Mouse (Mus musculus) bone marrow macrophage, adult 2 months (primary cell): ENCODE measurements around the gene Gimap4. TPM values are rescaled to one million over a fixed set of nuclear protein-coding genes. Genes with fewer than 3 reads are reported as not detected.

Experiments used
- H3K27ac ChIP-seq: 2 replicates; pipeline ENCODE4 v1.5.1; 2012; ENCODE audit warnings: low read depth, low read length; ENCODE audit not compliant: insufficient read depth
- H3K4me1 ChIP-seq: 2 replicates; pipeline ENCODE4 v1.6.1; 2012; ENCODE audit warnings: low read length; ENCODE audit not compliant: control insufficient read depth, insufficient read depth
- H3K4me3 ChIP-seq: 2 replicates; pipeline ENCODE4 v1.5.1; 2012; ENCODE audit warnings: mild to moderate bottlenecking, low read length, moderate library complexity; ENCODE audit not compliant: insufficient read depth
- CTCF ChIP-seq: IDR thresholded peaks from 2 replicates; pipeline ENCODE4 v1.5.1; 2012; ENCODE audit warnings: low read depth, mild to moderate bottlenecking, low read length, moderate library complexity
- POLR2A ChIP-seq: IDR thresholded peaks from 2 replicates; pipeline ENCODE4 v1.6.1; 2012; ENCODE audit warnings: mild to moderate bottlenecking, low read depth, low read length, borderline replicate concordance
- polyA plus RNA-seq: library from polyadenylated mRNA; stranded (reverse); fragments of >200 nt; gene quantifications from 2 replicates; pipeline ENCODE4 v1.2.4, GENCODE M21; 2012; ENCODE audit not compliant: missing spikeins, insufficient read depth, insufficient read length

The Gimap4 gene
- polyA plus RNA-seq, 1 experiment, result 0.40 TPM

DNA sequence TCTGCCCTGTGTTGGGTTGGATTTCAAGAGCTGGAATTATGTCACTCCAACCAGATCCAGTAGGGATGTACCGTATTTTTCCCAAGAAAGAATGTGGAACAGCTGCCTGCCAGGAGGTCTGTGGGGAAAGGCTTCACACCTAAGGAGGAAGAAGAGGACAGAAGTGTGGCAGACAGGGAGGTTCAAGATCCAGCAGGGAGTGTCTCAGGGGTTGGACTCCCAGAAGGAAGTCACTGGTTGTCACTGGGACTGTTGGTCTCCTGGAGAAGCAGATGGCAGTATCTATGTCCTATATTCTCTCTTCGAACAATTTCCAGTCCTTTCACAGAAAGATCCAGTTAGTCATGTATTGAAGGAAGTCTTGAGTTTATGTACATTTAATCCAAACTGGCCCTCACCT is 36.7 kb upstream of the Gimap4 start:
- Histone ChIP-seq H3K27ac (no peak overlapping the region), H3K4me1 (no peaks in the 10 kb centered on the region), H3K4me3 (no peak overlapping the region)
- TF ChIP-seq CTCF (no peak), POLR2A (no peak)

DNA sequence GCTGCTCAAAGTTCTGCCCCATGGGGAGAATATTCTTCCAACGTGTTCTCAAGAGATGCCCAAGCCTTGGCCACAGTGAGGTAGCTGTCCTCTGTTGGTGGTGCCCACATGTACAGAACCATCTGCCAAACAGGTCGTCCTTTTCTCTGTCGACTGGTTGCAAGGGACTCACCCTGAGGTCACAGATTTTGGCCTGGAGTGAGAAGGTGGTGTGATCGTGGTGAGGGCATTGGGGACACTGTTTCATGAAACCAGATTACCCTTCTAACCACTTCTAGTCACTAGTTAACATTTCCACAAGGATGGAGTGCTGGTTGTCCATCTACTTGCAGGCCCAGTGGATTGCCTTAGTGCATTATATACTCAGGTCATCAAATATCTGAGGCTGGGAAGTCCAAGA is 35.6 kb upstream of the Gimap4 start:
- TF ChIP-seq CTCF (no peak), POLR2A (no peak)
- Histone ChIP-seq H3K4me1 (no peaks in the 10 kb centered on the region), H3K4me3 (no peak overlapping the region), H3K27ac (no peak overlapping the region)

DNA sequence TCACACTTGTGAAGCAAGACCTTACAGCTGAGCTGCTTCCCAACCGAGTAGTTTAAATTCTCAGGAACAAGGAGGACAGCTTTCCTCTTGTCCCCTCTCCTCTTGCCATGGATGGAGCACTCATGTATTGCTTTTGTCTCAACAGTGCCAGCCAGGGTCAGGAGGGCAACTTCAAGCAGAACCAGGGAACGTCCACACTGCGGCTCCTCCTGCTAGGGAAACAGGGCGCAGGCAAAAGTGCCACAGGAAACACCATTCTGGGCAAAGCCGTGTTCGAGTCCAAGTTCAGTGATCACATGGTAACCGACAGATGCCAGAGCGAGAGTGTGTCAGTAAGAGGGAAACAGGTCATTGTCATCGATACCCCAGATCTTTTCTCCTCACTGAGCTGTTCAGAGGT is 34.3 kb upstream of the Gimap4 start:
- Histone ChIP-seq H3K27ac (no peak overlapping the region), H3K4me1 (no peaks in the 10 kb centered on the region), H3K4me3 (no peak overlapping the region)
- no peak for TF ChIP-seq CTCF
- no peak for TF ChIP-seq POLR2A

DNA sequence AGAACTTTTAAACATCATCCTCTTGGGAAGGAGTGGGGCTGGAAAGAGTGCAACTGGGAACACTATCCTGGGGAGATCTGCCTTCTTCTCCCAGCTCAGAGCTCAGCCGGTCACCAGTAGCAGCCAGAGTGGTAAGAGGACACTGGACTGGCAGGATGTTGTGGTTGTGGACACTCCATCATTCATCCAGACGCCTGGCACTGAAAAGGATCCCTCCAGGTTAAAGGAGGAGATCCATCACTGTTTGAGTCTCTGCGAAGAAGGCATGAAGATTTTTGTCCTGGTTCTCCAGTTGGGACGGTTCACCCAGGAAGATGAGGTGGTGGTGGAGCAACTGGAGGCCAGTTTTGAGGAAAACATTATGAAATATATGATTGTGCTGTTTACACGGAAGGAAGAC is 25.6 kb upstream of the Gimap4 start:
- no peak overlapping the region for H3K27ac ChIP-seq
- TF ChIP-seq POLR2A, result no peak
- no peak for TF ChIP-seq CTCF
- no peak overlapping the region for H3K4me3 ChIP-seq
- no peaks in the 10 kb centered on the region for H3K4me1 ChIP-seq

DNA sequence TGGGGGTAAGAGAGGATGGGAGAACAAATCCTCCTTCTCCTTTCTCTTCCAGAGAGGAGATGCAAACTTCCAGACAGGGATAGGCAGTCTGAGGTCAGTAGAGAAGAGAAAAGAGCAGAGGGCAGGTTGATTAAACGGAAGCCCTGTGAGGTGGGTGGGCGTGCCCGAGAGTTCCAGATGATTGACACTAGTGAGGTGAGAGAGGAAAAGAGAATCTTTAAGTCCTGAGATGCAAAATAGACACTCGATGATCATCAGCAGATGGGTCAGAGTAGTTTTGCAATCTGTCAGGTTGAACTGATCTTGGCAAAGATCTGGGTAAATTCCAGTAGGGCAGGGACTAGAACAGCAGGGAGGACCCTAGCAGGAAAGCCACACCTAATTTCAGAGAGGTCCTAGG is 19.6 kb upstream of the Gimap4 start:
- Histone ChIP-seq H3K4me3 (no peak overlapping the region), H3K4me1 (no peaks in the 10 kb centered on the region), H3K27ac (no peak overlapping the region)
- TF ChIP-seq POLR2A (no peak), CTCF (no peak)

DNA sequence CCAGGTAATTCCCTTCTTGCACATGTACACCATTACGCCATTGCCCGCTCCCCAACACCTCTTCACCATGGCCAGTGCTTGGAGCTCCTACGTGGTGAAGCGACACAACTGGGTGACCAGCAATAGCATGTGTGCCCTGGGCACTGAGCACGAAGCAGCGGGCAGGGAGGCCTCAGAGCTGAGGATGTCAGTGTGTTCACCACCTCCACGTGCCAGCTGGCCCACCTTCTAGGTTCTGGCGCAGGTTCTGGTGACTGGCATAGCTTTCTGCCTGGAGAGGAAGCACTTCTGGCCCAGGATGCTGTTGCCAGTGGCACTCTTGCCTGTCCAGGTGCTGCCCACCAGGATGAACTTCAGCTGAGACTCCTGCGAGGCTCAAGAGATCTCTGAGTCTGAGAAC is 18.9 kb upstream of the Gimap4 start:
- TF ChIP-seq CTCF (no peak), POLR2A (no peak)
- Histone ChIP-seq H3K27ac (no peak overlapping the region), H3K4me3 (no peak overlapping the region), H3K4me1 (no peaks in the 10 kb centered on the region)

DNA sequence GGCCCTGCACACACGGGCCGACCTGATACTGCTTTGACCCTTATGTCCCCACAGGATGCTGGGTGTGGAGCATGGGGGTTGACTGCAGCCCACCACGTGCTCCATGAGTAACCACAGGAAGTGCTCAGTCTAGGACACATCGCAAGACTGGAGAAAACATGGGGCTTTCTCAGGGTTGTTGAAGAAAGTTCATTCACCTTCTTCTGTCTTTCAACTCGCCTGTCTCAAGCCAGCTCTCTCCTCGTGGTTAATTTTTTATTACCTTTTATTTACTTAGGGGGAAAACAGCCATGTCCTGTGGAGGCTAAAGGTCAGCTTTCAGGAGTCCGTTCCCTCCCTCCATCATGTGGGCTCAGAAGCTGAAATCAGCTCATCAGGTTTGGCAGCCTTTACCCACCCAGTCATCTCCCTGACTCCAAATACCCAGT is 18.2 kb upstream of the Gimap4 start:
- TF ChIP-seq CTCF, result no peak
- TF ChIP-seq POLR2A, result no peak
- H3K4me3 ChIP-seq, result no peak overlapping the region
- H3K27ac ChIP-seq, result no peak overlapping the region
- no peaks in the 10 kb centered on the region for H3K4me1 ChIP-seq

DNA sequence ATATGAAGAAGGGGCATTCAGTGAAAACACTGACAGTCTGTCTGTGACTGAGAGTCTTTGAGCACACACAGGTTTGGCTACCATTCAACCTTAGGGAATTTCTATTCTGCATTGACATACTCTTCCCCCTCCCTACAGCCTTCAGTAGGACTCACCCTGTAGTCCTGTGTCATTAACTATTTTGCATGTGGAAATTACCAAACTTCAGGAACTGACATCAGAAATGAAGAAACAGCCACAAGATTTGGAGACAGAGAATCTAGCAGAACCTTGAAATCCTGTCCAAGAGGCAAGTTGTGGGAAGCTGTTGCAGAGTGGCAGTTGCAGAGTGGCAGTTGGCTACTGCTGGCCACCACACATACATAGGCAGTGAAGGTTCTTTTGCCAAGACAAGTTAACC is 16.3 kb upstream of the Gimap4 start:
- no peak for TF ChIP-seq CTCF
- H3K4me1 ChIP-seq, result no peaks in the 10 kb centered on the region

DNA sequence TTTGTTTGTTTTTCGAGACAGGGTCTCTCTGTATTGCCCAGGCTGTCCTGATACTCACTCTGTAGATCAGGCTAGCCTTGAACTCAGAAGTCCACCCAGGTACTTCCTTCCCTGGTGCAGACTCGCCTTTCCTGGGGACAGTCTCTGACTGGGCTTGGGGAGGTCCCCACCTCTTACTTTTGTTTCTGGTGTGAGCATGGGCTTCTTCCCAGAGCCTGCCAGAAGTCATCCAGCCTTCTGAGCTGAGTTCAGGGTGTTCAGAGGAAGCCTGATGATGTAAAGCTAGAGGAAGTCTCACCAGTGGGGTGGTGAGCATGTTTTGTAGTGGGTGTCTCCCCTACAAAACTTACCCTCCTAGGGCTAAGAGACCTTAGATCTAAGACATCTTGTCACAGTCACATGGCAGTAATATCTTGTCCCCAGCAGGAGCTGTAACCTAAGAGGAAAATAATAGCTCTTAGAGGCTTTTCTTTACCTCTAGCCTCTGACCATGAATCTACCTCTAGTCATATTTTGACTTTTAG is 14.8 kb upstream of the Gimap4 start:
- Histone ChIP-seq H3K4me1 (no peaks in the 10 kb centered on the region), H3K27ac (no peak overlapping the region), H3K4me3 (no peak overlapping the region)
- TF ChIP-seq CTCF (no peak), POLR2A (no peak)

More for the DNA sequence above, 16.3 kb upstream of the Gimap4 start:
- Histone ChIP-seq H3K4me3 (no peak overlapping the region), H3K27ac (no peak overlapping the region)

DNA sequence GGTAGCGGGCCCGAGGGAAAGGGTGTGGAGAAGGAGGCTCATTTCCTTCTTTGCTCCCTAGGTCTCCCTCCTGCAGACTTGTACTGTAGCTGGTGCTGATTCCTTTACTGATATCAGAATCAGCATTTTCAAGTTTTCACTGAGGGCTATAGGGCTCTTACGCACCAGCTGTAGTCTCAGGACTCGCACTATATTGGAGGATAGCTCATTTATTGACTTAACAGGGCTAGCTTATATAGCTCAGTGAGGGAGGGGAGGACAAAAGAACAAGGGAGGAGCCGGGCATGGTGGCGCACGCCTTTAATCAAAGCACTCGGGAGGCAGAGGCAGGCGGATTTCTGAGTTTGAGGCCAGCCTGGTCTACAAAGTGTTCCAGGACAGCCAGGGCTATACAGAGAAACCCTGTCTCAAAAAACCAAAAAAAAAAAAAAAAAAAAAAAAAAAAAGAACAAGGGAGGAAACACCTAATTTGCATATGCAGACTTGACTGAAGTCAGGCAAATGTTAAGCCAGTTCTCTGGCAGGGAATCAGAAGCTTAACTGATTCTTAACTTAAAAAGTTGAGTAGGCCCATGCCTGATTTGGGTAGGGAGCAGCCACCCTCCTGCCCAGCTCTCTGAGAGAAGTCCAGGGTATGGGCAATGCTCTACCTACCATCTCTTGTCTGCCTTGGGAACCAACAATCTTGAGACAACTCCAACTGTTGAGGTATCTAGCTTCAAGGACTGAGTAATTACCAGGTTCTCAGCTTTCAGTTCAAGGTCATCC is 9.9 kb upstream of the Gimap4 start:
- TF ChIP-seq POLR2A, result no peak
- TF ChIP-seq CTCF, result no peak
- Histone ChIP-seq H3K4me1 (0 out of 2 replicates have a peak, but pooled peaks cover 3% of the 10 kb centered on the region), H3K4me3 (no peak overlapping the region), H3K27ac (no peak overlapping the region)

DNA sequence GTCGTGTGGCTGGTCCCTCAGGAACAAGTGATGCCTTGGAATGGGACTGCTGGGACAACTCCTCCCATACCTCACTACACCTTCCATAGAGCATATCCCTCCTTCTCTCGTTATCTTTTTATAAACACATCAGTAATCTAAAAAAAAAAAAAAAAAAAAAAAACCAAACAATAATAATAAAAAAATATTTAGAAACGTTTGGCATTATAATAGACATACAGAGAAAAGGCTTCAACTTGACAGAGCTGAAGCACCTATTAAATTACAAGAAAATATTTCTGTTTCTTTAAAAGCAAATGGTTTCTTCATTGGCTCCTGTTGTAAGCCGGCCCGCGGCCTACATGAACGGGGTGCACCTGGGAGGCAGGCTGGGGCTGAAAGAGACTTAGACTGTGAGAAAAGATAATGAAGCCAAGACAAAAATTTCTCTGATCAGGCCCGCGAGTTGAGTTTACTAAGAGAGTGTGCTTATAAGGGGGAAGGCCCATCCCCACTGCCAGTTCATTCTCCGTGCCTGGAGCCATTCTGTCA is 8.9 kb upstream of the Gimap4 start:
- Histone ChIP-seq H3K4me3 (no peak overlapping the region), H3K4me1 (0 out of 2 replicates have a peak, but pooled peaks cover 3% of the 10 kb centered on the region)

More for the DNA sequence above, 8.9 kb upstream of the Gimap4 start:
- H3K27ac ChIP-seq, result no peak overlapping the region
- TF ChIP-seq POLR2A (no peak), CTCF (no peak)
